Mouse (Mus musculus) midbrain, embryonic 10.5 days (tissue): ENCODE measurements at regions not wholly inside any gene's neighbourhood (a gene's known extent, or its start where the extent isn't known, plus 50 kb on each side); places are given as distances from the start of the nearest gene placed in this dataset. TPM values are rescaled to one million over a fixed set of nuclear protein-coding genes. Genes with fewer than 3 reads are reported as not detected.

Source experiments
- DNase-seq: peaks from one replicate; pipeline ENCODE4 v3.0.0-alpha.2; 2017; ENCODE audit warnings: low spot score
- H3K27ac ChIP-seq: fragments of 300-500 bp; sonication (generic); replicated peaks from 2 replicates; pipeline ENCODE4 v1.5.1; 2016; ENCODE audit warnings: mild to moderate bottlenecking
- H3K27me3 ChIP-seq: fragments of 300-500 bp; sonication (generic); 2 replicates; pipeline ENCODE4 v1.6.1; 2016; ENCODE audit warnings: low read depth, mild to moderate bottlenecking; ENCODE audit not compliant: poor library complexity, severe bottlenecking
- H3K36me3 ChIP-seq: fragments of 300-500 bp; sonication (generic); 2 replicates; pipeline ENCODE4 v1.6.1; 2016; ENCODE audit warnings: mild to moderate bottlenecking, moderate library complexity
- H3K4me1 ChIP-seq: fragments of 300-500 bp; sonication (generic); 2 replicates; pipeline ENCODE4 v1.6.1; 2016
- H3K4me3 ChIP-seq: fragments of 300-500 bp; sonication (generic); 2 replicates; pipeline ENCODE4 v1.5.1; 2016; ENCODE audit warnings: mild to moderate bottlenecking, moderate library complexity
- H3K9me3 ChIP-seq: fragments of 300-500 bp; sonication (generic); replicated peaks from 2 replicates; pipeline ENCODE4 v1.6.1; 2016; ENCODE audit warnings: mild to moderate bottlenecking
- WGBS: fragments of 180-500 bp; shearing (Covaris S2); methylation state at CpG from one replicate; pipeline ENCODE4 v1.1.7; 2016; 5-methylcytosine and 5-hydroxymethylcytosine counted together
- microRNA-seq: library from miRNA; unstranded; fragments of <30 nt; microRNA quantifications from one replicate; pipeline ENCODE4, GENCODE M21; 2017

DNA sequence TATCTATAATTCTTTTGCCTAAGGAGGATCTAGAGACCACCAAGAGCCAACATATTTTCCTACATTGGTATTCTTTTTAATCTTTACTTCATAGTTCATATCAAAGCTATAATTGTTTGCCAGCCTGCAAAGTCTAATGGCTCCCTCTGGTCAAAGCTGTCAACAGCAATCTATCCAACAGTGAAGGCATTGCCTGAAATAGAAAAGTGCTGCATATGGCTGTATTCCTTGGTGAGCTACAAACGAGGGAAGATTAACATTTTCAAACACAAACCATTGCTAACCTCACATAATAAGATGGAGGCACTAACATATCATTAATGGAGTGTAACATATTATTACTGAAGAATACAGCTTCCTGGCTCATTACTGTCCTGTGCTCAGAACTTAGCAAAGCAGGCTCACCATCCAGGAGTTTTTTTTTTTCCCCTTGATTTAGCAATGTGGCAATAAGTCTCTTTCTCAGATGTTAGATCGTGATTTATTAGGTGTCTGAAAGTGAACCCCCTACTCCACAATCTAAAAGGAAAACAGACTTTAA, 66.3 kb upstream of the Sema3a start:
- DNase-seq = no peak
- 76% methylated on average over 2 of the region's 2 CpGs for WGBS

DNA sequence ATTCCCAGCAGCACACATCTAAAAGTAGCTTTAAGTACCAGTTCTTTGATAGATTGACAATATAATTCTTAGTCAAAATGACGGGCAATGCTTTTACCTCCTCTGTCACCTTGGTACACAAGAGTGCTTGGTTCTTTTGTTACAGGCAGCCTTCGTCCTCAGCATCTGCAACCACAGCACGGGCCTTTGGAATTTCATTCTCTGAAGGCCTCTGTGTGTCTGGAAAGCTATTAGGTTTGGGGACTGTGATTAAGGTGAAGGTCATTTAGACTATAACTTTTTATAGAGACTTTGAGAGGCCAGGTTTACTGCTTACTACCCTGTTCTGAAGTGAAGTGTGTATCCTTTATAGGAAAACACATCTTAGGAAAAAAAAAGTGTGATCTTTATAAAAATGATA, 58.3 kb upstream of the Sema3a start:
- DNase-seq = no peak
- H3K4me1 ChIP-seq = no peaks in the 10 kb centered on the region
- no peaks in the 10 kb centered on the region for H3K27me3 ChIP-seq
- H3K4me3 ChIP-seq = no peak overlapping the region
- no peaks in the 10 kb centered on the region for H3K36me3 ChIP-seq
- 51% methylated on average over 3 of the region's 3 CpGs for WGBS
- no peak overlapping the region for H3K27ac ChIP-seq
- no peaks in the 10 kb centered on the region for H3K9me3 ChIP-seq

More for the DNA sequence above, 66.3 kb upstream of the Sema3a start:
- no peaks in the 10 kb centered on the region for H3K4me1 ChIP-seq
- H3K4me3 ChIP-seq = no peak overlapping the region
- no peaks in the 10 kb centered on the region for H3K27me3 ChIP-seq
- H3K36me3 ChIP-seq = no peaks in the 10 kb centered on the region
- no peaks in the 10 kb centered on the region for H3K9me3 ChIP-seq
- H3K27ac ChIP-seq = no peak overlapping the region

Small RNA genes lying in the stretch of these regions (microRNA-seq; reads per million reads assigned to microRNA genes)
- not detected for gene Gm23243
